Mouse (Mus musculus): ENCODE results near the gene Nckap5. TPM values are rescaled to one million over a fixed set of nuclear protein-coding genes. Genes with fewer than 3 reads are reported as not detected.
A peak's percentile ranks its signal among the peaks of the same experiment; 100 is the strongest.

The Nckap5 gene
- polyA plus RNA-seq, 1 experiment from 2014 or later, result 17.7 TPM

- 86% methylated on average over 6 of the region's 6 CpGs for WGBS
- Histone ChIP-seq H3K4me3 (replicated peaks) (no peak overlapping the region), H3K4me1 (replicated peaks) (no peaks in the 10 kb centered on the region), H3K4me2 (replicated peaks) (no peak overlapping the region), H3K9ac (replicated peaks) (no peak overlapping the region), H3K27me3 (no peaks in the 10 kb centered on the region), H3K27ac (no peak overlapping the region), H3K36me3 (no peaks in the 10 kb centered on the region), H3K9me3 (no peaks in the 10 kb centered on the region)
- no peak for ATAC-seq
Measured at GRCm38 (mm10) chr1:126159287-126159686, 671.3 kb downstream of the Nckap5 start.

DNA sequence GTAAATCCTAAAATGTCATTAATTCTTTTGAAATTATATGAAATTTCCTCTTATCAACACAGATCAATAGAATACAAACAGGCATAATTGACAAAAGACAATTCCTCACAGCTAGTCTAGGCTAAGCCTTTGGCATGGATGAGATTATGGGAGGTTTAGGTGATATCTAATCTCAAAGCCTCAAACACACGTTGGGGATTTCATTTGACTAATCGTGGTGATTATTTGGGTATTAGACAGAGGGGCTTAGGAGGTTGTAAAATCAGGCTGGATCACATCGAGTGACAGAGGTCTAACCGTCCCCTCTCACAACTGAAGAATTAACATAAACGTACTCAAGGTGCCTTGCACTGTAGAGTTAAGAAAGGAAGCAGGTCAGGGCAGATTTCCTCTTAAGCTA is 674.8 kb downstream of the Nckap5 start:
- H3K4me1 ChIP-seq (replicated peaks), result no peaks in the 10 kb centered on the region
- ATAC-seq, result no peak
- H3K36me3 ChIP-seq, result no peaks in the 10 kb centered on the region
- H3K27me3 ChIP-seq, result no peaks in the 10 kb centered on the region
- no peaks in the 10 kb centered on the region for H3K9me3 ChIP-seq
- H3K9ac ChIP-seq (replicated peaks), result no peak overlapping the region
- H3K4me3 ChIP-seq (replicated peaks), result no peak overlapping the region
- no peak overlapping the region for H3K27ac ChIP-seq
- 54% methylated on average over 5 of the region's 5 CpGs for WGBS
- H3K4me2 ChIP-seq (replicated peaks), result no peak overlapping the region

DNA sequence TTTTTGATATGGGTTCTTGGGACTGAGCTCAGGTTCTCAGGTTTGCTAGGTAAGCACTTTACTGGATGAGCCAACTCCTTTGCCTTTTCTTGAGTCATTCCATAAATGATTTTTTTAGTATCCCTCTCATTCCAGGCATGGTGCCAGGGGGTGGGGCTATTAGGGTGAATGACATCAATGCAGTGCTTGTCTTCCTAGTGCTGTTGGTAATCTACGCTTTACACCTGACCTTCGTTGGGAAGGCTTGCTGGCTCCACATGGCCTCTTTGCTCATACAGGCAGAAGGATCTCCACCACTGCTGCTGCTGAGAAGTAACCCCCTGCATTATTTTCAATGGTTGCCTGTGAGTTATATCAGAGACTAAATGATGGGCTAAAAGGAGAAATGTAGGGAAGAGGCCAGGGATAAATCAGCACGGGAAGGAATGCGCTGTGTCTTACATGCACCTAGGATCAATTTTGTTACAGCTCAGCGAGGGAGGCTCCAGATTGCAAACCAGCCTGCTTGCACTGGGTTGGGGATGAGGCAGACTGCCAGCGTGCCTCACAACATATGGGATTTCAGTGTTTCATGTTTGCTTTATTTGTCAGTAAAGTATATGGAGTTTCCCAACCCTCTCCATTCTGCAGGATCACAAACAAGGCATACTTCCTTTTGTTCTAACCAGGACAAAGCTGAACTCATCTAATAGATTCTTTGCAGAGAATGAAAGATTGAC is 676.9 kb downstream of the Nckap5 start:
- no peaks in the 10 kb centered on the region for H3K9me3 ChIP-seq
- H3K9ac ChIP-seq (replicated peaks), result no peak overlapping the region
- H3K4me2 ChIP-seq (replicated peaks), result no peak overlapping the region
- no peak overlapping the region for H3K4me3 ChIP-seq (replicated peaks)
- WGBS, result 85% methylated on average over 6 of the region's 6 CpGs
- no peaks in the 10 kb centered on the region for H3K4me1 ChIP-seq (replicated peaks)
- H3K36me3 ChIP-seq, result no peaks in the 10 kb centered on the region
- H3K27me3 ChIP-seq, result no peaks in the 10 kb centered on the region
- ATAC-seq, result no peak
- H3K27ac ChIP-seq, result no peak overlapping the region

- WGBS, result 83% methylated on average over 6 of the region's 6 CpGs
- no peak overlapping the region for H3K4me3 ChIP-seq (replicated peaks)
- H3K27me3 ChIP-seq, result no peaks in the 10 kb centered on the region
- H3K9ac ChIP-seq (replicated peaks), result no peak overlapping the region
- H3K4me1 ChIP-seq (replicated peaks), result no peaks in the 10 kb centered on the region
- no peak overlapping the region for H3K27ac ChIP-seq
- H3K4me2 ChIP-seq (replicated peaks), result no peak overlapping the region
- H3K36me3 ChIP-seq, result no peaks in the 10 kb centered on the region
- H3K9me3 ChIP-seq, result no peaks in the 10 kb centered on the region
- ATAC-seq, result no peak
Measured at GRCm38 (mm10) chr1:126152217-126152616, 678.4 kb downstream of the Nckap5 start.

- no peak overlapping the region for H3K4me3 ChIP-seq (replicated peaks)
- no peaks in the 10 kb centered on the region for H3K27me3 ChIP-seq
- no peaks in the 10 kb centered on the region for H3K4me1 ChIP-seq (replicated peaks)
- no peak overlapping the region for H3K4me2 ChIP-seq (replicated peaks)
- no peak overlapping the region for H3K9ac ChIP-seq (replicated peaks)
- no peaks in the 10 kb centered on the region for H3K36me3 ChIP-seq
- no peak overlapping the region for H3K27ac ChIP-seq
- no peaks in the 10 kb centered on the region for H3K9me3 ChIP-seq
- no peak for ATAC-seq
Measured at GRCm38 (mm10) chr1:126149966-126150365, 680.6 kb downstream of the Nckap5 start.

- H3K4me3 ChIP-seq (replicated peaks), result no peak overlapping the region
- WGBS, result 94% methylated on average over 3 of the region's 3 CpGs
- H3K9ac ChIP-seq (replicated peaks), result no peak overlapping the region
Measured at GRCm38 (mm10) chr1:126135717-126136116, 694.9 kb downstream of the Nckap5 start.

GRCm38 (mm10) chr1:126132316-126132715 is 698.3 kb downstream of the Nckap5 start:
- Histone ChIP-seq H3K4me2 (replicated peaks) (no peak overlapping the region), H3K4me1 (replicated peaks) (peaks cover 4% of the 10 kb centered on the region; the same call in 1 of the 2 replicates), H3K27me3 (no peaks in the 10 kb centered on the region), H3K27ac (no peak overlapping the region), H3K36me3 (no peaks in the 10 kb centered on the region), H3K9ac (replicated peaks) (no peak overlapping the region), H3K4me3 (replicated peaks) (no peak overlapping the region), H3K9me3 (no peaks in the 10 kb centered on the region)
- no peak for ATAC-seq
- WGBS, result 94% methylated on average over 2 of the region's 2 CpGs

More at GRCm38 (mm10) chr1:126135717-126136116, 694.9 kb downstream of the Nckap5 start:
- Histone ChIP-seq H3K9me3 (no peaks in the 10 kb centered on the region), H3K4me1 (replicated peaks) (no peaks in the 10 kb centered on the region), H3K27ac (no peak overlapping the region), H3K4me2 (replicated peaks) (no peak overlapping the region), H3K36me3 (no peaks in the 10 kb centered on the region), H3K27me3 (no peaks in the 10 kb centered on the region)
- ATAC-seq, result no peak

- Histone ChIP-seq H3K9me3 (no peaks in the 10 kb centered on the region), H3K9ac (replicated peaks) (no peak overlapping the region), H3K4me1 (replicated peaks) (peaks cover 4% of the 10 kb centered on the region; the same call in 1 of the 2 replicates), H3K4me2 (replicated peaks) (no peak overlapping the region), H3K27me3 (no peaks in the 10 kb centered on the region), H3K27ac (no peak overlapping the region), H3K4me3 (replicated peaks) (no peak overlapping the region), H3K36me3 (no peaks in the 10 kb centered on the region)
- no peak for ATAC-seq
- 28% methylated on average over 1 of the region's 1 CpGs for WGBS
Measured at GRCm38 (mm10) chr1:126129129-126129528, 701.5 kb downstream of the Nckap5 start.

- H3K4me2 ChIP-seq (replicated peaks), result no peak overlapping the region
- H3K9me3 ChIP-seq, result no peaks in the 10 kb centered on the region
- H3K27me3 ChIP-seq, result no peaks in the 10 kb centered on the region
- 78% methylated on average over 5 of the region's 5 CpGs for WGBS
- no peak overlapping the region for H3K27ac ChIP-seq
- ATAC-seq, result no peak
- H3K36me3 ChIP-seq, result no peaks in the 10 kb centered on the region
- no peak overlapping the region for H3K4me3 ChIP-seq (replicated peaks)
- H3K9ac ChIP-seq (replicated peaks), result no peak overlapping the region
- peaks cover 6% of the 10 kb centered on the region; the same call in 1 of the 2 replicates for H3K4me1 ChIP-seq (replicated peaks)
Measured at GRCm38 (mm10) chr1:126123111-126123510, 707.5 kb downstream of the Nckap5 start.

DNA sequence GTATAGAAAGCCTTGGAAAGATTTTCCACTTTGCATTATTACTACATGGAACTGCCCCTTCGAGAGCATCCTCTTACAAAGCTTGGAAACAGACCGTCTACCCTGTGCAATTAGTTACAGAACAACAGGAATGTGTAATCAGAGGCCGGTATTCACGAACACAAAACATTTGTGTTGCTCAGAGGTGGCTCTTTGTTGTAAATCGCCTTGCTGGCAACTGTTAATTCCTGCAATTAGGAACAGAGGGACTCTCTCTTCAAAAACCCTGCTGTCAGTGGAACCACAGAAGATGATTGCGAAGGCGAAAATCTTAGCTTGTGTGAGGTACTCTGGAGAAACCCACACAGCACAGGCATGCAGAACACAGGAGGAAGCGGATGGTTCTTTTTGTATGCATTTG is 710.1 kb downstream of the Nckap5 start:
- no peak overlapping the region for H3K9ac ChIP-seq (replicated peaks)
- no peaks in the 10 kb centered on the region for H3K27me3 ChIP-seq
- no peak for ATAC-seq
- no peak overlapping the region for H3K4me3 ChIP-seq (replicated peaks)
- H3K4me2 ChIP-seq (replicated peaks), result no peak overlapping the region
- no peak overlapping the region for H3K27ac ChIP-seq
- no peaks in the 10 kb centered on the region for H3K36me3 ChIP-seq
- no peaks in the 10 kb centered on the region for H3K9me3 ChIP-seq
- 39% methylated on average over 8 of the region's 8 CpGs for WGBS
- H3K4me1 ChIP-seq (replicated peaks), result peaks cover 6% of the 10 kb centered on the region; the same call in 1 of the 2 replicates

GRCm38 (mm10) chr1:126116034-126116433 is 714.6 kb downstream of the Nckap5 start:
- Histone ChIP-seq H3K4me1 (replicated peaks) (peaks cover 5% of the 10 kb centered on the region; the same call in 1 of the 2 replicates), H3K4me2 (replicated peaks) (no peak overlapping the region), H3K9me3 (no peaks in the 10 kb centered on the region), H3K27me3 (no peaks in the 10 kb centered on the region), H3K27ac (no peak overlapping the region), H3K36me3 (no peaks in the 10 kb centered on the region), H3K4me3 (replicated peaks) (no peak overlapping the region), H3K9ac (replicated peaks) (no peak overlapping the region)
- 85% methylated on average over 3 of the region's 3 CpGs for WGBS
- ATAC-seq, result no peak

DNA sequence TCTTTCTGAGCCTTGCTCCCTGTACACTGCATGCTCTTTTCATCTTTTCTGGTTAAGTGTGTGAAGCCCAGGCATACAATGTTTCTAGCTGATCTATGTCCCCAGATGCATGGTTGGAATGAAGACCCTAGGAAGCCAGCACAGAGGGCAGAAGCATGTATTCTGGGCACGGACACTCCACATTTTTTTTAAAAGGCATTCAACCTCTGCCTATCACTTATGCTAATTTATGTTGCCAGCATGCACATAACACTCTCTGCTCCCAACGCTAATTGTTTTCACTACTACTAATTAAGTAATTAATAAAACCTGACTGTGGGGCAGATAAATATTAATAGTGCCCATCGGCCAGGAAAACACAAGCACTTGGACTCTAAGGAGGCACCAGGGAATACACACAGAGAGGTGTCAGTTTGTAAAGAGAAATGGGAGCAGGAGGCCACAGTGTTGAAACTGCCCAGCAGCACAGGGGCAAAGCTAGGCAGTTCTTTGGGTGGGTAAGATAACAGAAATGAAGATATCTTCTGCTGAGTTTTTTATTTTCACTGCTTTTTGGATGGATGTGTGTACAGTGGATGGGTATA is 724.8 kb downstream of the Nckap5 start:
- 0 out of 2 replicates have a peak, but pooled peaks cover 5% of the 10 kb centered on the region for H3K36me3 ChIP-seq
- H3K4me1 ChIP-seq (replicated peaks), result 0 out of 2 replicates have a peak, but pooled peaks cover 5% of the 10 kb centered on the region
- H3K27ac ChIP-seq, result no peak overlapping the region
- peak; percentile 60; the same call in 1 of the 2 replicates for ATAC-seq
- no peak overlapping the region for H3K4me3 ChIP-seq (replicated peaks)
- H3K9ac ChIP-seq (replicated peaks), result no peak overlapping the region
- no peaks in the 10 kb centered on the region for H3K9me3 ChIP-seq
- no peaks in the 10 kb centered on the region for H3K27me3 ChIP-seq
- WGBS, result 60% methylated on average over 3 of the region's 3 CpGs
- no peak overlapping the region for H3K4me2 ChIP-seq (replicated peaks)
